Mouse (Mus musculus): ENCODE data around the gene Nudt16l1. TPM values are rescaled to one million over a fixed set of nuclear protein-coding genes. Genes with fewer than 3 reads are reported as not detected.

Nudt16l1 gene
- polyA plus RNA-seq, 1 experiment = 37.8 TPM

- no peak overlapping the region for H3K4me3 ChIP-seq (ENCODE audit: low read depth, low read length)
- H3K27me3 ChIP-seq (ENCODE audit: control insufficient read depth, insufficient read depth, low read length, poor library complexity, severe bottlenecking) = no peaks in the 10 kb centered on the region
- TF ChIP-seq EP300 (IDR thresholded peaks at IDR 0.05; ENCODE audit: insufficient read depth, low read depth, low read length) (no peak), CTCF (IDR thresholded peaks at IDR 0.05; ENCODE audit: low read depth, low read length) (no peak), POLR2A (IDR thresholded peaks at IDR 0.05; ENCODE audit: insufficient read depth, low read length) (no peak)
- no peak overlapping the region for H3K27ac ChIP-seq (ENCODE audit: insufficient read depth, low read length)
- no peak overlapping the region for H3K9ac ChIP-seq (ENCODE audit: low read depth, poor library complexity, severe bottlenecking)
- no peaks in the 10 kb centered on the region for H3K36me3 ChIP-seq (ENCODE audit: control insufficient read depth, insufficient read depth, low read length, poor library complexity, severe bottlenecking)
- H3K9me3 ChIP-seq (replicated peaks; ENCODE audit: control insufficient read depth, insufficient read depth, low read length, poor library complexity, severe bottlenecking) = no peaks in the 10 kb centered on the region
- H3K4me1 ChIP-seq (ENCODE audit: control insufficient read depth, insufficient read depth, low read length) = peaks cover 2% of the 10 kb centered on the region
These were observed 27.8 kb upstream of the Nudt16l1 start for GRCm38 (mm10) chr16:4910758-4911157.

GRCm38 (mm10) chr16:4912074-4912648 lies 26.4 kb upstream of the Nudt16l1 start:
- Histone ChIP-seq H3K27ac (ENCODE audit: insufficient read depth, low read length) (no peak overlapping the region), H3K36me3 (ENCODE audit: control insufficient read depth, insufficient read depth, low read length, poor library complexity, severe bottlenecking) (no peaks in the 10 kb centered on the region)
- TF ChIP-seq EP300 (IDR thresholded peaks at IDR 0.05; ENCODE audit: insufficient read depth, low read depth, low read length) = no peak
- no peak for TF ChIP-seq POLR2A (IDR thresholded peaks at IDR 0.05; ENCODE audit: insufficient read depth, low read length)
- TF ChIP-seq CTCF (IDR thresholded peaks at IDR 0.05; ENCODE audit: low read depth, low read length) = no peak

GRCm38 (mm10) chr16:4912907-4913782 lies 25.4 kb upstream of the Nudt16l1 start:
- Histone ChIP-seq H3K9me3 (replicated peaks; ENCODE audit: control insufficient read depth, insufficient read depth, low read length, poor library complexity, severe bottlenecking) (no peaks in the 10 kb centered on the region), H3K27me3 (ENCODE audit: control insufficient read depth, insufficient read depth, low read length, poor library complexity, severe bottlenecking) (no peaks in the 10 kb centered on the region), H3K36me3 (ENCODE audit: control insufficient read depth, insufficient read depth, low read length, poor library complexity, severe bottlenecking) (no peaks in the 10 kb centered on the region), H3K4me1 (ENCODE audit: control insufficient read depth, insufficient read depth, low read length) (peaks cover 2% of the 10 kb centered on the region), H3K4me3 (ENCODE audit: low read depth, low read length) (no peak overlapping the region), H3K9ac (ENCODE audit: low read depth, poor library complexity, severe bottlenecking) (no peak overlapping the region), H3K27ac (ENCODE audit: insufficient read depth, low read length) (no peak overlapping the region)
- TF ChIP-seq POLR2A (IDR thresholded peaks at IDR 0.05; ENCODE audit: insufficient read depth, low read length) (no peak), EP300 (IDR thresholded peaks at IDR 0.05; ENCODE audit: insufficient read depth, low read depth, low read length) (no peak), CTCF (IDR thresholded peaks at IDR 0.05; ENCODE audit: low read depth, low read length) (no peak)

More at GRCm38 (mm10) chr16:4912074-4912648, 26.4 kb upstream of the Nudt16l1 start:
- Histone ChIP-seq H3K9ac (ENCODE audit: low read depth, poor library complexity, severe bottlenecking) (no peak overlapping the region), H3K4me1 (ENCODE audit: control insufficient read depth, insufficient read depth, low read length) (peaks cover 2% of the 10 kb centered on the region), H3K4me3 (ENCODE audit: low read depth, low read length) (no peak overlapping the region), H3K9me3 (replicated peaks; ENCODE audit: control insufficient read depth, insufficient read depth, low read length, poor library complexity, severe bottlenecking) (no peaks in the 10 kb centered on the region), H3K27me3 (ENCODE audit: control insufficient read depth, insufficient read depth, low read length, poor library complexity, severe bottlenecking) (no peaks in the 10 kb centered on the region)

GRCm38 (mm10) chr16:4913783-4914735 lies 24.5 kb upstream of the Nudt16l1 start:
- no peaks in the 10 kb centered on the region for H3K36me3 ChIP-seq (ENCODE audit: control insufficient read depth, insufficient read depth, low read length, poor library complexity, severe bottlenecking)
- H3K9me3 ChIP-seq (replicated peaks; ENCODE audit: control insufficient read depth, insufficient read depth, low read length, poor library complexity, severe bottlenecking) = no peaks in the 10 kb centered on the region
- no peak overlapping the region for H3K9ac ChIP-seq (ENCODE audit: low read depth, poor library complexity, severe bottlenecking)
- H3K27ac ChIP-seq (ENCODE audit: insufficient read depth, low read length) = no peak overlapping the region
- no peaks in the 10 kb centered on the region for H3K4me1 ChIP-seq (ENCODE audit: control insufficient read depth, insufficient read depth, low read length)
- H3K4me3 ChIP-seq (ENCODE audit: low read depth, low read length) = no peak overlapping the region
- no peak for TF ChIP-seq POLR2A (IDR thresholded peaks at IDR 0.05; ENCODE audit: insufficient read depth, low read length)
- TF ChIP-seq CTCF (IDR thresholded peaks at IDR 0.05; ENCODE audit: low read depth, low read length) = peak; percentile 74
- TF ChIP-seq EP300 (IDR thresholded peaks at IDR 0.05; ENCODE audit: insufficient read depth, low read depth, low read length) = 0 out of 2 replicates have a peak, but pooled peaks have one; percentile 7
- no peaks in the 10 kb centered on the region for H3K27me3 ChIP-seq (ENCODE audit: control insufficient read depth, insufficient read depth, low read length, poor library complexity, severe bottlenecking)

GRCm38 (mm10) chr16:4915931-4916330 lies 22.6 kb upstream of the Nudt16l1 start:
- Histone ChIP-seq H3K4me3 (ENCODE audit: low read depth, low read length) (no peak overlapping the region), H3K9me3 (replicated peaks; ENCODE audit: control insufficient read depth, insufficient read depth, low read length, poor library complexity, severe bottlenecking) (no peaks in the 10 kb centered on the region), H3K36me3 (ENCODE audit: control insufficient read depth, insufficient read depth, low read length, poor library complexity, severe bottlenecking) (no peaks in the 10 kb centered on the region), H3K27ac (ENCODE audit: insufficient read depth, low read length) (no peak overlapping the region), H3K27me3 (ENCODE audit: control insufficient read depth, insufficient read depth, low read length, poor library complexity, severe bottlenecking) (no peaks in the 10 kb centered on the region), H3K4me1 (ENCODE audit: control insufficient read depth, insufficient read depth, low read length) (no peaks in the 10 kb centered on the region), H3K9ac (ENCODE audit: low read depth, poor library complexity, severe bottlenecking) (no peak overlapping the region)
- TF ChIP-seq EP300 (IDR thresholded peaks at IDR 0.05; ENCODE audit: insufficient read depth, low read depth, low read length) = no peak
- TF ChIP-seq CTCF (IDR thresholded peaks at IDR 0.05; ENCODE audit: low read depth, low read length) = no peak
- no peak for TF ChIP-seq POLR2A (IDR thresholded peaks at IDR 0.05; ENCODE audit: insufficient read depth, low read length)

Data from ES-Bruce4 (cell line).